In the genomic region with DNA sequence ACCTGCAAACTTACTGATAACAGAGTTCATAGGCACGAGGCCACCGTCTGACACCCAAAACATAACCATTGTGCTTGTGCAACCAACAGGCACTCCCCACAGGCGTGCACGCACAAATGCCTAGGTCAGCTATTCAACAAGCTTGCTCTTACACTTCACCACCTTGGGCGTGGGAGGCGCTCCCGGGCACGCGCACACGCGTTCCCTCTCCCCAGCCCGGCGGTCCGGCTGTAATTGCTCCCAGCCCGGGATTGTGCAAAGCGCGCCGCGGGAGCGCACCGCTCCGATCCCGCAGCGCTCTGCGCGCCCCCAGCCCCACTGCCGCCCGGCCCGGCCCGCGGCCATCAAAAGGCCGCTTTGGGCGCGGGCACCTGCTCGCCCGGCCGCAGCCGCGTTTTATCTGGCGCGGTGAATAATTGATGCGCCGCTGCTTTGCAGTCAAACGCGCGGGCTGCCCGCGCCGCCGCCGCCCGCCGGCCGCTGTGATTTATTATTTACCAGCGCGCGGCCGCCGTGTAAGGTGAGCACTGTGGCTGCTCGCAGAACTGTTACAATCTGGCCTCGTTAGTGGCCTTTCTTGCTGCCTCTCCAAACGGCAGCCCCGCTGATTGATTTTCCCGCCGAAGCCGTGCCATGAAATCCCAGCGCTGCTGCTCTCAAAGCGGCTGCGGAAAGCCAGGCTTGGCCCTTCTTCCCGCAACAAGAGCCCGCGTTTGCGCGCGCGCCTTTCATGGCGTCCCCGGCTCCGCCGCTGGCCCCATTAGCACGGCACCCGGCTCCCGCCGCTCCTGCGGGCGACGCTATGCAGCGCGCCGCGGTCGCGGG, we compare ENCODE assay signal across 8 mouse cellular contexts.
A peak's percentile ranks its signal among the peaks of the same experiment; 100 is the strongest.
DNase-seq lines count a peak whose midpoint lies in the region; ATAC-seq and TF ChIP-seq lines count a peak whose summit lies in the region.

No protein-coding gene starts in this region.

- H3K27ac ChIP-seq in layer of hippocampus, adult 2 months = no peak overlapping the region
- no peak overlapping the region for H3K27ac ChIP-seq in embryonic facial prominence, embryonic 12.5 days
- peak overlapping the region; percentile 15; the same call in 1 of the 2 replicates for H3K27ac ChIP-seq in hindbrain, postnatal 0 days
- no peak overlapping the region for H3K27ac ChIP-seq in lung, embryonic 16.5 days (ENCODE audit: low read length)

- H3K4me3 ChIP-seq in layer of hippocampus, adult 2 months = peak overlapping the region; percentile 55
- peak overlapping the region; percentile 50 for H3K4me3 ChIP-seq in embryonic facial prominence, embryonic 12.5 days
- peak overlapping the region; percentile 65 for H3K4me3 ChIP-seq in hindbrain, postnatal 0 days (ENCODE audit: low read length)
- H3K4me3 ChIP-seq in lung, embryonic 16.5 days (ENCODE audit: low read length) = peak overlapping the region; percentile 63

- peaks cover 44% of the 10 kb centered on the region for H3K27me3 ChIP-seq in embryonic facial prominence, embryonic 12.5 days
- peaks cover 4% of the 10 kb centered on the region; the same call in 1 of the 2 replicates for H3K27me3 ChIP-seq in hindbrain, postnatal 0 days (ENCODE audit: insufficient read depth, low read length)
- peaks cover 43% of the 10 kb centered on the region for H3K27me3 ChIP-seq in lung, embryonic 16.5 days (ENCODE audit: control insufficient read depth, insufficient read depth, low read depth, low read length)

- H3K4me2 ChIP-seq in embryonic facial prominence, embryonic 12.5 days (replicated peaks) = peak overlapping the region; percentile 80
- H3K4me2 ChIP-seq in hindbrain, postnatal 0 days (ENCODE audit: low read depth, low read length) = peak overlapping the region; percentile 94
- H3K4me2 ChIP-seq in lung, embryonic 16.5 days (ENCODE audit: low read depth, low read length) = peak overlapping the region; percentile 97

- H3K9ac ChIP-seq in embryonic facial prominence, embryonic 12.5 days = peak overlapping the region; percentile 58
- peak overlapping the region; percentile 53 for H3K9ac ChIP-seq in hindbrain, postnatal 0 days (replicated peaks; ENCODE audit: low read length)
- H3K9ac ChIP-seq in lung, embryonic 16.5 days (ENCODE audit: low read length) = peak overlapping the region; percentile 67

- H3K4me1 ChIP-seq in embryonic facial prominence, embryonic 12.5 days = peaks cover 4% of the 10 kb centered on the region; the same call in 1 of the 2 replicates
- H3K4me1 ChIP-seq in hindbrain, postnatal 0 days (ENCODE audit: insufficient read depth, low read length) = 0 out of 2 replicates have a peak, but pooled peaks cover 3% of the 10 kb centered on the region
- H3K4me1 ChIP-seq in lung, embryonic 16.5 days (replicated peaks; ENCODE audit: control insufficient read depth, insufficient read depth, low read length) = peaks cover 8% of the 10 kb centered on the region

- no peak for DNase-seq in layer of hippocampus, adult 2 months (ENCODE audit: low spot score in 2 of 2)
- no peak for DNase-seq in layer of hippocampus, adult 9-11 months
- DNase-seq in hindbrain, postnatal 0 days (ENCODE audit: low spot score) = peak; percentile 72
- DNase-seq in right cerebral cortex, postnatal 25 days = peak; percentile 18
- no peak for DNase-seq in spleen, postnatal 10 days (ENCODE audit: low spot score in 2 of 2)
- no peak for DNase-seq in cerebellum, adult 18-20 months

- no peak for TF ChIP-seq CTCF in layer of hippocampus, adult 2 months (conservative IDR thresholded peaks at IDR 0.05)
- peak; percentile 50 for TF ChIP-seq CTCF in hindbrain, postnatal 0 days (IDR thresholded peaks at IDR 0.05; ENCODE audit: low read depth)

- 1% methylated on average over 93 of the region's 93 CpGs for WGBS in embryonic facial prominence, embryonic 12.5 days
- WGBS in hindbrain, postnatal 0 days = under 1% methylated on average over 91 of the region's 93 CpGs
- under 1% methylated on average over 91 of the region's 93 CpGs for WGBS in lung, embryonic 16.5 days

- H3K9me3 ChIP-seq in embryonic facial prominence, embryonic 12.5 days = no peaks in the 10 kb centered on the region
- 0 out of 2 replicates have a peak, but pooled peaks cover 3% of the 10 kb centered on the region for H3K9me3 ChIP-seq in hindbrain, postnatal 0 days (ENCODE audit: low read length)
- H3K9me3 ChIP-seq in lung, embryonic 16.5 days (ENCODE audit: control insufficient read depth, low read length) = no peaks in the 10 kb centered on the region

- no peaks in the 10 kb centered on the region for H3K36me3 ChIP-seq in embryonic facial prominence, embryonic 12.5 days
- H3K36me3 ChIP-seq in hindbrain, postnatal 0 days (ENCODE audit: insufficient read depth, low read length) = no peaks in the 10 kb centered on the region
- H3K36me3 ChIP-seq in lung, embryonic 16.5 days (ENCODE audit: control insufficient read depth, insufficient read depth, low read length) = no peaks in the 10 kb centered on the region

- ATAC-seq in embryonic facial prominence, embryonic 12.5 days (ENCODE audit: insufficient number of reproducible peaks, insufficient read depth, low FRiP score, low TSS enrichment) = no peak
- ATAC-seq in hindbrain, postnatal 0 days = peak; percentile 80
- peak; percentile 76 for ATAC-seq in lung, embryonic 16.5 days (ENCODE audit: low read depth)

Comparison
In these comparisons a context has a peak if more than half of its experiments do, and no peak if none do; other contexts are left out.
1. DNase-seq: peak in hindbrain, postnatal 0 days (single experiment) and right cerebral cortex, postnatal 25 days (single experiment); none in layer of hippocampus, adult 2 months (0 of 2), layer of hippocampus, adult 9-11 months (single experiment), spleen, postnatal 10 days (0 of 2) and cerebellum, adult 18-20 months (0 of 2).
2. Peak in every context shown above with its lines, with median percentiles within 50 percentile points of each other: H3K4me3 ChIP-seq, H3K4me2 ChIP-seq and H3K9ac ChIP-seq.